Mouse (Mus musculus) midbrain, postnatal 0 days (tissue): ENCODE results near the gene Copg1. TPM values are rescaled to one million over a fixed set of nuclear protein-coding genes. Genes with fewer than 3 reads are reported as not detected.

Experiments used
- ATAC-seq: fragments of 200-750 bp; cut with Nextera tagmentation; 2 replicates; pipeline ENCODE4 v1.8.0; 2017; ENCODE audit warnings: moderate number of reproducible peaks, mild to moderate bottlenecking, moderate TSS enrichment, moderate library complexity; ENCODE audit not compliant: low FRiP score
- DNase-seq: peaks from one replicate; pipeline ENCODE4 v3.0.0-alpha.2; 2015; ENCODE audit warnings: low spot score
- H3K27ac ChIP-seq: fragments of 300-500 bp; sonication (generic); 2 replicates; pipeline ENCODE4 v1.5.1; 2014; ENCODE audit warnings: low read depth, mild to moderate bottlenecking, low read length, mixed read lengths
- H3K27me3 ChIP-seq: fragments of 300-500 bp; sonication (generic); 2 replicates; pipeline ENCODE4 v1.6.1; 2014; ENCODE audit warnings: low read length, control low read depth, mixed read lengths; ENCODE audit not compliant: insufficient read depth
- H3K36me3 ChIP-seq: fragments of 300-500 bp; sonication (generic); 2 replicates; pipeline ENCODE4 v1.6.1; 2014; ENCODE audit warnings: low read length, control low read depth, mixed read lengths; ENCODE audit not compliant: insufficient read depth
- H3K4me1 ChIP-seq: fragments of 300-500 bp; sonication (generic); 2 replicates; pipeline ENCODE4 v1.6.1; 2014; ENCODE audit warnings: mild to moderate bottlenecking, control low read depth, antibody characterized with exemption, low read length, mixed read lengths; ENCODE audit not compliant: insufficient read depth
- H3K4me2 ChIP-seq: fragments of 300-500 bp; sonication (generic); 2 replicates; pipeline ENCODE4 v1.6.1; 2014; ENCODE audit warnings: low read depth, mild to moderate bottlenecking, low read length, mixed read lengths; ENCODE audit not compliant: poor library complexity, severe bottlenecking
- H3K4me3 ChIP-seq: fragments of 300-500 bp; sonication (generic); 2 replicates; pipeline ENCODE4 v1.5.1; 2014; ENCODE audit warnings: low read depth, mild to moderate bottlenecking, low read length, moderate library complexity
- H3K9ac ChIP-seq: fragments of 300-500 bp; sonication (generic); replicated peaks from 2 replicates; pipeline ENCODE4 v1.6.1; 2014; ENCODE audit warnings: mild to moderate bottlenecking, low read length, moderate library complexity, mixed read lengths; ENCODE audit not compliant: poor library complexity, severe bottlenecking
- H3K9me3 ChIP-seq: fragments of 300-500 bp; sonication (generic); 2 replicates; pipeline ENCODE4 v1.6.1; 2016; ENCODE audit warnings: low read length, control low read depth
- CTCF ChIP-seq: IDR thresholded peaks from 2 replicates; pipeline ENCODE4 v1.5.1; 2016; ENCODE audit warnings: antibody characterized with exemption, mild to moderate bottlenecking
- WGBS: fragments of 180-500 bp; shearing (Covaris S2); extraction: QIAGEN DNeasy Blood & Tissue Kit; methylation state at CpG from one replicate; pipeline ENCODE4 v1.1.7; 2014; 5-methylcytosine and 5-hydroxymethylcytosine counted together
- polyA plus RNA-seq: library from polyadenylated mRNA; unstranded; fragments of >200 nt; fragmentation: Nextera tagmentation; extraction: Ambion mirVana; gene quantifications from 2 replicates; pipeline ENCODE4 v1.2.1, GENCODE M21; 2015
- total RNA-seq: library from RNA; depleted of rRNA; stranded (reverse); fragments of >200 nt; gene quantifications from 2 replicates; pipeline ENCODE4 v1.2.3, GENCODE M21; 2014

Copg1 gene
- total and polyA plus RNA-seq, 2 experiments from 2014 or later, result 191 to 202 TPM

GRCm38 (mm10) chr6:87870440-87870839 lies 17.2 kb upstream of the Copg1 start:
- ATAC-seq (no peak), DNase-seq (no peak)
- no peak for TF ChIP-seq CTCF
- Histone ChIP-seq H3K9ac (no peak overlapping the region), H3K4me3 (no peak overlapping the region), H3K4me1 (no peaks in the 10 kb centered on the region), H3K9me3 (no peaks in the 10 kb centered on the region), H3K4me2 (no peak overlapping the region), H3K36me3 (no peaks in the 10 kb centered on the region), H3K27ac (no peak overlapping the region), H3K27me3 (no peaks in the 10 kb centered on the region)
- WGBS, result 76% methylated on average over 1 of the region's 1 CpGs

- Histone ChIP-seq H3K27me3 (no peaks in the 10 kb centered on the region), H3K4me1 (no peaks in the 10 kb centered on the region), H3K4me3 (no peak overlapping the region), H3K27ac (no peak overlapping the region), H3K9ac (no peak overlapping the region), H3K36me3 (no peaks in the 10 kb centered on the region), H3K4me2 (no peak overlapping the region), H3K9me3 (no peaks in the 10 kb centered on the region)
- whole genome bisulfite sequencing, result 87% methylated on average over 7 of the region's 7 CpGs
- no peak for ATAC-seq
- TF ChIP-seq CTCF, result no peak
- no peak for DNase-seq
These were observed 16.4 kb upstream of the Copg1 start for GRCm38 (mm10) chr6:87871240-87871639.

- Histone ChIP-seq H3K4me2 (no peak overlapping the region), H3K27me3 (no peaks in the 10 kb centered on the region), H3K4me1 (no peaks in the 10 kb centered on the region), H3K27ac (no peak overlapping the region), H3K36me3 (no peaks in the 10 kb centered on the region), H3K9me3 (no peaks in the 10 kb centered on the region), H3K9ac (no peak overlapping the region), H3K4me3 (no peak overlapping the region)
- no peak for TF ChIP-seq CTCF
- DNase-seq, result no peak
- no peak for ATAC-seq
- 43% methylated on average over 1 of the region's 1 CpGs for WGBS
These were observed 14.5 kb upstream of the Copg1 start for GRCm38 (mm10) chr6:87873104-87873503.

GRCm38 (mm10) chr6:87873963-87874362 lies 13.7 kb upstream of the Copg1 start:
- ATAC-seq (no peak), DNase-seq (no peak)
- Histone ChIP-seq H3K36me3 (no peaks in the 10 kb centered on the region), H3K9ac (no peak overlapping the region), H3K4me3 (no peak overlapping the region), H3K27ac (no peak overlapping the region), H3K9me3 (no peaks in the 10 kb centered on the region), H3K4me2 (no peak overlapping the region), H3K27me3 (no peaks in the 10 kb centered on the region), H3K4me1 (no peaks in the 10 kb centered on the region)
- no peak for TF ChIP-seq CTCF
- WGBS, result 91% methylated on average over 2 of the region's 2 CpGs

- ATAC-seq (no peak), DNase-seq (no peak)
- Histone ChIP-seq H3K4me1 (no peaks in the 10 kb centered on the region), H3K36me3 (no peaks in the 10 kb centered on the region), H3K9me3 (no peaks in the 10 kb centered on the region), H3K4me2 (no peak overlapping the region), H3K9ac (no peak overlapping the region), H3K4me3 (no peak overlapping the region), H3K27me3 (no peaks in the 10 kb centered on the region), H3K27ac (no peak overlapping the region)
- 76% methylated on average over 1 of the region's 1 CpGs for WGBS
- no peak for TF ChIP-seq CTCF
These were observed 12.5 kb upstream of the Copg1 start for GRCm38 (mm10) chr6:87875083-87875482.

GRCm38 (mm10) chr6:87875562-87875961 lies 12.1 kb upstream of the Copg1 start:
- Histone ChIP-seq H3K9ac (no peak overlapping the region), H3K4me2 (no peak overlapping the region), H3K27ac (no peak overlapping the region), H3K4me1 (no peaks in the 10 kb centered on the region), H3K36me3 (no peaks in the 10 kb centered on the region), H3K4me3 (no peak overlapping the region), H3K9me3 (no peaks in the 10 kb centered on the region), H3K27me3 (no peaks in the 10 kb centered on the region)
- TF ChIP-seq CTCF, result no peak
- no peak for DNase-seq
- 92% methylated on average over 7 of the region's 7 CpGs for WGBS
- no peak for ATAC-seq
